Mouse (Mus musculus) hindbrain, embryonic 15.5 days (tissue): ENCODE measurements around the gene Als2. TPM values are rescaled to one million over a fixed set of nuclear protein-coding genes. Genes with fewer than 3 reads are reported as not detected.
A peak's percentile ranks its signal among the peaks of the same experiment; 100 is the strongest.

Experiments
- ATAC-seq: fragments of 200-750 bp; cut with Nextera tagmentation; 2 replicates; pipeline ENCODE4 v1.8.0; 2017; ENCODE audit warnings: low read depth, moderate number of reproducible peaks, moderate TSS enrichment; ENCODE audit not compliant: low FRiP score
- H3K27ac ChIP-seq: fragments of 300-500 bp; sonication (generic); replicated peaks from 2 replicates; pipeline ENCODE4 v1.5.1; 2015; ENCODE audit warnings: mild to moderate bottlenecking, inconsistent platforms
- H3K27me3 ChIP-seq: fragments of 300-500 bp; sonication (generic); 2 replicates; pipeline ENCODE4 v1.6.1; 2015; ENCODE audit warnings: control low read depth, inconsistent platforms
- H3K36me3 ChIP-seq: fragments of 300-500 bp; sonication (generic); 2 replicates; pipeline ENCODE4 v1.6.1; 2015; ENCODE audit warnings: control low read depth, inconsistent platforms
- H3K4me1 ChIP-seq: fragments of 300-500 bp; sonication (generic); replicated peaks from 2 replicates; pipeline ENCODE4 v1.6.1; 2015; ENCODE audit warnings: control low read depth, inconsistent platforms
- H3K4me2 ChIP-seq: fragments of 300-500 bp; sonication (generic); 2 replicates; pipeline ENCODE4 v1.6.1; 2015; ENCODE audit warnings: moderate library complexity, mild to moderate bottlenecking, inconsistent platforms
- H3K4me3 ChIP-seq: fragments of 300-500 bp; sonication (generic); 2 replicates; pipeline ENCODE4 v1.5.1; 2015; ENCODE audit warnings: mild to moderate bottlenecking, inconsistent platforms
- H3K9ac ChIP-seq: fragments of 300-500 bp; sonication (generic); 2 replicates; pipeline ENCODE4 v1.6.1; 2015; ENCODE audit warnings: inconsistent platforms
- H3K9me3 ChIP-seq: fragments of 300-500 bp; sonication (generic); 2 replicates; pipeline ENCODE4 v1.6.1; 2016; ENCODE audit warnings: control low read depth, inconsistent platforms
- WGBS: fragments of 180-500 bp; shearing (Covaris S2); methylation state at CpG from one replicate; pipeline ENCODE4 v1.1.7; 2015; 5-methylcytosine and 5-hydroxymethylcytosine counted together
- polyA plus RNA-seq: library from polyadenylated mRNA; unstranded; fragments of >200 nt; fragmentation: Nextera tagmentation; extraction: Ambion mirVana; gene quantifications from 2 replicates; pipeline ENCODE4 v1.2.1, GENCODE M21; 2015

The Als2 gene
- 18.2 and 19.9 TPM in 2 replicates for polyA plus RNA-seq

DNA sequence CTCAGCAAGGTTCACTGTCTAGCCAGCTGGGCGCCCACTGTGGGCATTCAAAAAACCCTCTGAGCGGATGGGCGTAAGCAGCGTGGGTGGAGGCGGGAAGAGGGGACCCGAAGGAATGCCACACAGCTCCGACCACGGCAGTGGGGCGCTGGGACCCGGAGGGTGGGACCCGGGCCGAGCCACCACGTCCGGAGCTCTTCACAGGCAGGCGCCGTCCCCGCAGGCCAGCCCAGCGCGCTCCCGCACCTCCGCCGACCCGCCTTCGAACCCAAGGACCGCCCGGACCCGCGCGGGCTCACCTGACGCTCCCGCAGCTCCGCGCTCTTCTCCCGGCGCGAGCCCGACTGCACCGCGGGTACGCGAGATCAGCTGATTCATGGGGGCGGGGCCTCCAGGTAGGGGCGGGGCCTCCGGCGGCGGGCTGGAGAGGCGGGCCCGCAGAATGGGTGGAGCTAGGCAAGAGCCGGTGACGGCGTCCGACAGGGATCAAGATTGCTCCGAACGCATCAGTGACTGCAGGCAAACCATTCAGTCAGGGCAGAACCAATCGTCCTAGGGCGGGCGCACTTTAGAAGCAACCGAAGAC is at the start of gene Als2:
TSS of gene Als2 (minus strand) at position 376 of the 586 bp plus-strand sequence.
- Histone ChIP-seq H3K4me3 (peak within 1 kb of the TSS; percentile 93), H3K4me2 (peak within 1 kb of the TSS; percentile 79), H3K36me3 (no peaks in the 10 kb centered on the region), H3K27ac (peak within 1 kb of the TSS; percentile 84), H3K9ac (peak within 1 kb of the TSS; percentile 80), H3K4me1 (peaks cover 16% of the 10 kb centered on the region), H3K27me3 (no peaks in the 10 kb centered on the region), H3K9me3 (no peaks in the 10 kb centered on the region)
- ATAC-seq = peak; percentile 98
- under 1% methylated on average over 44 of the region's 58 CpGs for WGBS

DNA sequence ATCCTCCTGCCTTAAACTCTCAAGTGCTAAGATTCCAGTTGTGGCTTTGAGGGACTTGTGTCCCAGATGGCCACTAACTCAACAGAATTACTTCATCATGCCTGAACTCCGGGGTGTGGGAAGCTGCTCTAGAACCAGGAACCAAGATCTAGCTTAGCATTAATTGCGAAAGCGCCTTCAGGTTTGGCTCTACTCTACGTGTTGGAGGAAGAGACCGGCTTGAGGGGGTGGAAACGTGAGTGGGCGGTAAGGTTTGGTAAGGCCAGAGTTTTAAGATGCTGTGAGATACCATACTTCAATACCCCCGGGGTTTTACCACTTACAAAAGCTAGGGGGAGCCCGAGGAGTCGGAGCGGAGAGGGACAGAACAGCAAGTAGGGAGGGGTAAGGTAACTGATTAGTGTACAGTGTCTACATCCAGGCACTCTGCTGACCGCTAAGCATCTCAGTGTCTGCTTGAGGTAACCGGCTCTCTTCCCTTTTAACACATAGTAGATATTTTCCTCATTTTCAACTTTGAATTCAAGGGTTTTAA is 49.4 kb upstream of the Als2 start:
- 76% methylated on average over 13 of the region's 13 CpGs for WGBS
- ATAC-seq = no peak

GRCm38 (mm10) chr1:59285880-59286279 is 48.8 kb upstream of the Als2 start:
- Histone ChIP-seq H3K4me2 (no peak overlapping the region), H3K4me3 (no peak overlapping the region), H3K4me1 (no peaks in the 10 kb centered on the region), H3K9me3 (no peaks in the 10 kb centered on the region), H3K9ac (no peak overlapping the region), H3K27me3 (no peaks in the 10 kb centered on the region), H3K36me3 (no peaks in the 10 kb centered on the region), H3K27ac (no peak overlapping the region)
- no peak for ATAC-seq
- 86% methylated on average over 5 of the region's 5 CpGs for WGBS

More for the DNA sequence above, 49.4 kb upstream of the Als2 start:
- H3K4me2 ChIP-seq = no peak overlapping the region
- H3K4me1 ChIP-seq = no peaks in the 10 kb centered on the region
- no peaks in the 10 kb centered on the region for H3K27me3 ChIP-seq
- H3K27ac ChIP-seq = no peak overlapping the region
- no peaks in the 10 kb centered on the region for H3K36me3 ChIP-seq
- H3K9ac ChIP-seq = no peak overlapping the region
- no peaks in the 10 kb centered on the region for H3K9me3 ChIP-seq
- H3K4me3 ChIP-seq = no peak overlapping the region

GRCm38 (mm10) chr1:59272189-59272588 is 35.2 kb upstream of the Als2 start:
- H3K27me3 ChIP-seq = no peaks in the 10 kb centered on the region
- 43% methylated on average over 3 of the region's 3 CpGs for WGBS
- no peak overlapping the region for H3K9ac ChIP-seq
- no peaks in the 10 kb centered on the region for H3K9me3 ChIP-seq
- ATAC-seq = peak; percentile 63; the same call in 1 of the 2 replicates
- no peak overlapping the region for H3K4me2 ChIP-seq
- H3K27ac ChIP-seq = no peak overlapping the region
- H3K4me1 ChIP-seq = peaks cover 11% of the 10 kb centered on the region
- H3K36me3 ChIP-seq = no peaks in the 10 kb centered on the region
- H3K4me3 ChIP-seq = no peak overlapping the region

DNA sequence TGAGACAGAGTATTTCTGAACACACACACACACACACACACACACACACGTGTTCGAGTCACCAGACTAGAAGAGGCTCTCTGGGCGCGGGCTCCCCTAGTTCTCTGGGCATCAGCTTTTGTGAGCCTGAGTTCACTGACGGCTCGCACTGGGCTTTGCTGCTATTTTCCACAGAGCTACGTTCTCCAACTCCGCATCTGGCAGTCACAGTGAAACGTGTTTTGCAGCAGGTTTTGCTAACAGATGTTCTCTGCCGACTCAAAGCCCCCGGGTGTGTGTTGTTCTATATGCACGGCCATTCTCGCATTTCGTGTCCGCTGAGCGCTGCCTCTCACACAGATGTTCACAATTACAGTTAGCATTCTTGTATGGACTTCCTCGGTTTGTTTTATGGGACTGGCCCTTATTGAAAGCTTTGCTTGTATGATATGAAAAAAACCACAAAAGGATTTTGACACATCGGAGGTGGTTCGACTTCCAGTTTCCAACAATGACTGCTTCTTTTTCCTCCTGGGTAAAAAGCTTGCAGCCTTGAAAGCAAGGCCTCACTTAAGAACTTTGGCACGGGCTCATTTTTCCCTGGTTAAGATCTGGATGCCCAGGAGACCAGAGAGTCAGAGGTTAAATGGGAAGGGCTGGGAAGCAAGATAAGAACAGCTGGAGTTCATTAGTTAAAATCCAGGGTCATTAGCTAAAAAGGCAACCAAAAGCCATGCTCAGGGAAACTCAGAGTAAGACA is 33.1 kb upstream of the Als2 start:
- Histone ChIP-seq H3K36me3 (no peaks in the 10 kb centered on the region), H3K4me2 (peak overlapping the region; percentile 26), H3K4me1 (peaks cover 11% of the 10 kb centered on the region), H3K9me3 (no peaks in the 10 kb centered on the region), H3K27me3 (no peaks in the 10 kb centered on the region), H3K27ac (peak overlapping the region; percentile 36; the same call in 1 of the 2 replicates), H3K4me3 (no peak overlapping the region), H3K9ac (no peak overlapping the region)
- ATAC-seq = peak; percentile 63; the same call in 1 of the 2 replicates
- 39% methylated on average over 20 of the region's 20 CpGs for WGBS

DNA sequence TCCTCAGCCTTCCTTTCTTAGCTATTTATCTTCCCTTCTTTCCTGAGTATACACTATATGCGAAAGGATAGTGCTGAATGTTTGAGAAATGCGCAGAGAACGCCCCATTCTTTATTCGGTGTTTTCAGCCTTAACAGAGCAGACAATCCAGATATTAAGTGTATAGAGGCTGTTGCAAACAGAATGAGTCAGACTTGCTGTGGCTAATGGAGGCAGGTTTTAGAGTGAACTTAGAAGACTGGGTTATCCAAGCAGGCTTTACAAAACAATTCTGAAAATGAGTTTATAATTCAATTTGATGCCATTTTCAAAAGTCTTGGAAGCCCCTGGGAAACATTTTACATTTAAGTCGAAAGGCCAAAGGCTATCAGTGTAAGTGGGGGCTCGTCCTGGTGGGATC is 32.4 kb upstream of the Als2 start:
- H3K4me1 ChIP-seq = peaks cover 11% of the 10 kb centered on the region
- no peak overlapping the region for H3K27ac ChIP-seq
- no peaks in the 10 kb centered on the region for H3K27me3 ChIP-seq
- H3K4me3 ChIP-seq = no peak overlapping the region
- no peaks in the 10 kb centered on the region for H3K36me3 ChIP-seq
- 77% methylated on average over 6 of the region's 6 CpGs for WGBS
- ATAC-seq = no peak
- no peak overlapping the region for H3K4me2 ChIP-seq
- H3K9me3 ChIP-seq = no peaks in the 10 kb centered on the region
- no peak overlapping the region for H3K9ac ChIP-seq

DNA sequence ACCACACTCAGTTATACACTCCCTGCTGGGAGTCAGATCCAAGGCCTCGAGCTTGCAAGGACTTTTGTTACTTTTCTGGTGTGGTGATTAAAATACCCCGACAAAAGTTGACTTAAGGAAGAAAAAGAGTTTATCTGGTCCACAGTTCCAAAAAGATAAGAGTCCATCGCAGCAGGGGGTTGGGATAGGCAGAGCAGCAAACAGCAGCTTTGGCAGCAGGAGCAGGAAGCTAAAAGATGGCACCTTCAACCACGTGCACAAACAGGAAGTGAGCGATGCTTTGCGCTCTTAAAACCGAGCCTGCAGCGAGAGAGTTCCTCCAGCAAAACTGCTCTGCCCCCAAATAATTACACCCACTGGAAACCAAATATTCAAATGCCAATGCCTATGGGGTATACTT is 31.9 kb upstream of the Als2 start:
- Histone ChIP-seq H3K27ac (no peak overlapping the region), H3K4me1 (peaks cover 11% of the 10 kb centered on the region), H3K4me2 (no peak overlapping the region), H3K27me3 (no peaks in the 10 kb centered on the region), H3K9me3 (no peaks in the 10 kb centered on the region), H3K9ac (no peak overlapping the region), H3K4me3 (no peak overlapping the region), H3K36me3 (no peaks in the 10 kb centered on the region)
- 66% methylated on average over 8 of the region's 8 CpGs for WGBS
- ATAC-seq = no peak

GRCm38 (mm10) chr1:59257736-59258135 is 20.7 kb upstream of the Als2 start:
- peaks cover 18% of the 10 kb centered on the region for H3K4me1 ChIP-seq
- H3K9me3 ChIP-seq = no peaks in the 10 kb centered on the region
- no peaks in the 10 kb centered on the region for H3K27me3 ChIP-seq
- no peaks in the 10 kb centered on the region for H3K36me3 ChIP-seq
- no peak overlapping the region for H3K9ac ChIP-seq
- no peak for ATAC-seq
- no peak overlapping the region for H3K4me2 ChIP-seq
- H3K4me3 ChIP-seq = no peak overlapping the region
- 5% methylated on average over 3 of the region's 3 CpGs for WGBS
- no peak overlapping the region for H3K27ac ChIP-seq

GRCm38 (mm10) chr1:59256751-59257231 is 19.8 kb upstream of the Als2 start, which contains the start of gene Cdk15:
Cdk15 (plus strand) TSS chr1:59256906.
- Histone ChIP-seq H3K36me3 (no peaks in the 10 kb centered on the region), H3K4me2 (peak within 1 kb of the TSS; percentile 33), H3K9ac (no peak within 1 kb of the TSS), H3K4me1 (peaks cover 18% of the 10 kb centered on the region), H3K27me3 (no peaks in the 10 kb centered on the region), H3K9me3 (no peaks in the 10 kb centered on the region), H3K27ac (no peak within 1 kb of the TSS), H3K4me3 (no peak within 1 kb of the TSS)
- WGBS = 11% methylated on average over 13 of the region's 13 CpGs
- ATAC-seq = no peak

GRCm38 (mm10) chr1:59253301-59253909 is 16.4 kb upstream of the Als2 start:
- H3K9ac ChIP-seq = peak overlapping the region; percentile 36; the same call in 1 of the 2 replicates

GRCm38 (mm10) chr1:59252762-59253161 is 15.7 kb upstream of the Als2 start:
- H3K4me2 ChIP-seq = peak overlapping the region; percentile 57
- no peak overlapping the region; the same call in 1 of the 2 replicates for H3K9ac ChIP-seq
- ATAC-seq = peak; percentile 65; the same call in 1 of the 2 replicates

More at GRCm38 (mm10) chr1:59253301-59253909, 16.4 kb upstream of the Als2 start:
- Histone ChIP-seq H3K4me2 (peak overlapping the region; percentile 57), H3K9me3 (no peaks in the 10 kb centered on the region), H3K27ac (no peak overlapping the region), H3K4me1 (peaks cover 18% of the 10 kb centered on the region), H3K27me3 (no peaks in the 10 kb centered on the region), H3K36me3 (no peaks in the 10 kb centered on the region), H3K4me3 (peak overlapping the region; percentile 30)
- WGBS = 3% methylated on average over 14 of the region's 18 CpGs
- 0 out of 2 replicates have a peak, but pooled peaks have one; percentile 44 for ATAC-seq

More at GRCm38 (mm10) chr1:59252762-59253161, 15.7 kb upstream of the Als2 start:
- peaks cover 18% of the 10 kb centered on the region for H3K4me1 ChIP-seq
- H3K36me3 ChIP-seq = no peaks in the 10 kb centered on the region
- H3K27me3 ChIP-seq = no peaks in the 10 kb centered on the region
- no peaks in the 10 kb centered on the region for H3K9me3 ChIP-seq
- 14% methylated on average over 4 of the region's 7 CpGs for WGBS
- peak overlapping the region; percentile 30 for H3K4me3 ChIP-seq
- H3K27ac ChIP-seq = no peak overlapping the region
